Mouse (Mus musculus) embryo, embryonic 10.5 days (tissue): ENCODE measurements at regions not wholly inside any gene's neighbourhood (a gene's known extent, or its start where the extent isn't known, plus 50 kb on each side); places are given as distances from the start of the nearest gene placed in this dataset.
"Not testable (repeated sequence)": the region's sequence is repeated elsewhere in the genome, so short reads cannot be mapped to it uniquely, and the experiment has no call there.

Experiments
- DNase-seq: peaks from one replicate; pipeline ENCODE4 v3.0.0-alpha.2; 2015; ENCODE audit warnings: low spot score

- DNase-seq, result no peak
These were observed 149.3 kb upstream of the Kctd3 start for GRCm38 (mm10) chr1:189156906-189157305.

DNA sequence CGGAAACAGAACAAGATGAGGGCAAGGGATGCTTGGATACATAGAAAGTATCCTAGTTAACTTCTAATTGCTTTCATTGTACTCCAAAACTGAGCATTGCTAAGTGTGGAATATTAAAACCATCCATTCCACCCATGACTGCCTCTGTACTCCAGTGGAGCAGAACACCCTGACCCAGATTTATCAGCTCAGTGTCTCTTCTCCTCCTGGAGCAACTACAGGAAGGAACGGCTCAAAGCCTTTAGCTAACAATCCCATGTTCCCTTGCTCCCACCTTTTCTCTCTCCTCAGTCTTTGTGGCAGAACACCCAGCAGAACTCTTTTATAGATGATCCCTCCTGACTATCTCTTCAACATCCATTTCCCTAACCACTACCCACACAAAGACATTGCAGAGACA, 146.7 kb upstream of the Kctd3 start:
- DNase-seq, result no peak

GRCm38 (mm10) chr1:189153150-189153549, 145.5 kb upstream of the Kctd3 start:
- no peak for DNase-seq

- peak; percentile 79 for DNase-seq
These were observed 135.4 kb upstream of the Kctd3 start for GRCm38 (mm10) chr1:189142982-189143451.

DNA sequence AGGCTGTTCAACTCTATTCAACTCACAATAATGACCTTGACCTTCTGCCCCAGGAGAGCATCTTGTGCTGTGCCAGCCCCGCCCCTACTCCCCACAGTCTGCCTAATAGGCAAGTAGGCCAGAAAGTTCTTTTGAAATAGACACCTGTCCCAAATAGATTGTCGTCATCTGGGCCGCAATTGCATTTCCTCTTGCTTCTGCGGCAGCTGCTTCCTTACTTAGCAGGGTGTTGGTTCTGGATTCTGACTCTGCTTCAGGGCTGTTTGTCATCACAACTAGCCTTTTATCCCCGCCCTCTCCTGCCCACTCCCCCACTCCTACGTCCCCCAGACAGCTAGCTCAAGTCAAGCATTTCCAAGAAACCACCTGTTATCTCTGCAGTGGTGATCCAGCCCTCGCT, 134.9 kb upstream of the Kctd3 start:
- peak; percentile 31 for DNase-seq

- no peak for DNase-seq
These were observed 134.1 kb upstream of the Kctd3 start for GRCm38 (mm10) chr1:189141694-189142093.

GRCm38 (mm10) chr1:189136731-189137385, 129.2 kb upstream of the Kctd3 start:
- DNase-seq, result no peak

GRCm38 (mm10) chr1:189135826-189136225, 128.2 kb upstream of the Kctd3 start:
- DNase-seq, result no peak

DNA sequence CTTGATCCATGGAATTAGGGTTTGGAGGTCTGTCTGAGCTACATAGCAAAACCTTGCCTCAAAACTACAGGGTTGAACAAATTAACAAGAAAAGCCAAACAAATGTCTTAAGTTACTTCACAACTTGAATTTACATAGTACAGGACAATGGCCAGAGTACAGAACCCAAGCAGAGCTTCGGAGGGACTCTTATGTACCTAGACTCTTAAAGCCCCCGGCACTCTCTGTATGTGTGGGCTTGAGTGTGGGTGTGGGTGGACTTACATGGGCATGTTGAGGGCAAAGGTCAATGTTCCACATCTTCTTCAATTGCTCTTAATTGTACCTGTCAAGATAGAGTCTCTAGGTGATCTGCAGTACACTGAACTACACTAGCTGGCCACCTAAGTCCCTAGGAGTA, 121.1 kb upstream of the Kctd3 start:
- DNase-seq, result no peak

DNA sequence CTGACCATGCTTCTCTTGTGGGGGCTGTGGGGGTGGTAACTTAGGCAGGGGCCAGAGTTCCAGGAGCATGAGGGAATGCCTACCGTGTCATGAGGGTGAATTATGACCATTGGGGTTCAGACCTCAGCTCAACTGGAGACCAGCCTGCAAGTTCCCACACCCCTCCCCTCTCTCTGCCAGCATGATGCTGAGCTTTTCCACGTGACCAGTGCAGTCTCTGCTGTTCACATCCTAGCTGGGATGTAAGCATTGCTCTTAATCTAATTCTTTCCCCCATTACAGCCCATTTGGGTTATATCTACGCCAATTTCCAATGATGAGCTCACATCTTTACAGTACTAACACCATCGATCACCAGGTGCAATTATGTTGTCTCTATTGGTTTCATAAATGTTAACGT, 120.6 kb upstream of the Kctd3 start:
- peak; percentile 64 for DNase-seq

- no peak for DNase-seq
These were observed 119.7 kb upstream of the Kctd3 start for GRCm38 (mm10) chr1:189127367-189127766.

DNA sequence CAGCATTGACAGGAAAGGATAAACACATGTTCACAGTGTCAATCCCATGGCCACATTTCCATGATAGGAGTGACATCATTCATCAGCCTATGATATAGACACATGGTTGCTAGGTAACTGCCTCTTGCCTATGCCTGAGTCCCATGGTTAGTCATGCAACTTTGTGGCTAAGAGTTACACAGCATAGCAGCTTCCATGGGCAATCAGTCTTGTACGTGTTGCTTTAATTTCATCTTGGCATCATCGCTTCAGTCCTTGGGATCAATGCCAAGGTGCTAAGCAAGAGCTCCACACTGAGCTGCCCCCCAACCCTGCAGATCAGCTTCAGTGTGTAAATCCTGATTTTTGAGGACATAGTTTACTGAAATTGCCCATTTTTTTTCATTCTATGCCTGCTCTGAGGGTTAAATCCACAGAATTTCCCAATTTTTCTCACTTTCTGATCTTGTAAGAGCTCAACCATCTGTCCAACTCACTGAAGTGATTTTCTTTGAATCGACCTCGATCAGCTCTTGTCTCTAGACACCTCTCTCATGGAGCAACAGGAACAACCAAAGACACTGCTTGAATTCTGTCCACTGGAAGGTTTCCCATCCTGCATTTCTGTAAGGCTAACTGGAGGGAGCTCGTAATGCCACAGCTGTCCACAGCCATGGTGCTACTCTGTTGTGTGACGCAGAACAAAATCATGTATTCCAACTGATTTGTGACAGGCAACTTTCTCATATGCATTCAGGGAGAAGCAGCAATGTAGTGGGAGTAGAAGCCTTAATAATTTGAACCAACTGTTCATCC, 112.5 kb upstream of the Kctd3 start:
- DNase-seq, result no peak

- DNase-seq, result not testable (repeated sequence)
These were observed 111.4 kb upstream of the Kctd3 start for GRCm38 (mm10) chr1:189119005-189119404.

- DNase-seq, result no peak
These were observed 110.9 kb upstream of the Kctd3 start for GRCm38 (mm10) chr1:189118582-189118981.

DNA sequence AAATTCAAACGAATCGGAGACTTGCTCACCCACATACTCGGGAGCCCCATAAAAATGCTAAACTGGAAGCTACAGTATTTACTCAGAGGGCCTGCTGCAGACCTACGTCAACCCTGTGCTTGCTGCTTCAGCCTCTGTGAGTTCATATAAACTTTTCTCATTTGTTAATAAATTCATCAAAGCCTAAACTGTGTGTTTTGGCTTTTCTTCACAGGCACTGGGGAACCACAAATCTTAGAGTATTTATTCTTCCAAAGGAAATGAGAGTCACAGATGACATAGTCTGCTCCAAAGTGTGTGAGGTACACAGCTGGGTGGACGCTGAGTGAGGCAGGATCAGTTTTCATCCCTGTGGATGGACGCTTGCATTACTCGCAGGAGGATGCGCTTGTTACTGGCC, 108.3 kb upstream of the Kctd3 start:
- no peak for DNase-seq

- no peak for DNase-seq
These were observed 107.6 kb upstream of the Kctd3 start for GRCm38 (mm10) chr1:189115279-189115678.

DNA sequence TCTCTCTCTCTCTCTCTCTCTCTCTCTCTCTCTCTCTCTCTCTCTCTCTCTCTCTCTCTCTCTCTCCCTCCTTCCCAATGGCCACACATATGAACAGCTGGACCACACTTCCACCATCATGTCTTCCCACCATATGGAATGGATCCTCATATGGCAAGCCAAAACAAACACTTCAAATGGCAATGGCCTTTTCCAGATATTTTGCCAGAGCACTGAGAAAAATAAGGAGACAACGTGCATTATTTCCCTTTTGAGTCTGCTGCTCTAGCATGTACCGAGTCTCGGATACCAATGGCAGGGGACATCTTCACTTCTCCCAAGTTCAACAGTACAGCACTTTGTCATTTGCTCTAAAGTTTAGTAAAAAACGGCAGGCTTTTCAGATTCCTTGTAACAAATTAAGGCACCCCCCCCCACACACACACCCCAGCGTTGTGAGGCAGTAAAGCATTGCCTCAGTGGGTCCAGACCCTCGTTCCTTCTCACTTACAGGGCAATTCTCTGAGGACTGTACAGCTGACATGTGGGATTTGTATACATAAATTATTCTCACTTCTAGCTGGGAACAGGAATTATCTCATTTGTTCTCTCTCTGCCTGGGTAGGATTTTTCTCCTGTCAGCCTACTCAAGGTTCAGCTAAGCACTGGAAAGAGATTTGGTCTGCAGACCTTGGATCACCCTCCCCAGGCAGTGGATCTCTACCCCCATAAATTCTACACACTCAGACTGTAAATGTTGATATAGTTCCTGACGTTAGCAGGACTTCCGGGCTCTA, 100.8 kb upstream of the Kctd3 start:
- no peak for DNase-seq

DNA sequence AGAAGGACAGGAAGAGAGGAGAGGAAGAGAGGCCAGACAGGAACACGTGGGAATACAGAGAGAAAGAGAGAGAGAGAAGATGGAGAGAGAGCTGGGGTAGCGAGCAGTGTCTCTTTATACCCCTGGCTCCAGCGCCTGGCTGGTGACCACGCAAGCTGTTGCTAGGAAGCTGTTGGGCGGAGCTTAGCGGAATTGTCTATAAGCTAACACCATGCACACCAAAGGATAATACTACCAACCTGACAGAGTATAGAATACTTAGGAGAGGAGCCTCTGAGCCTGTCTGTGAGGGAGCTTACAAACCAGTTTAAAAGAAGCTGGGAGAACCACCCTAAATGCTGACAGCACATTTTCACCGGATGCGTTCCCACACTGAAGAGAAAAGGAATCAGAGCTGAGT, 100.2 kb upstream of the Kctd3 start:
- DNase-seq, result no peak

GRCm38 (mm10) chr1:189107156-189107555, 99.5 kb upstream of the Kctd3 start:
- DNase-seq, result no peak

- DNase-seq, result no peak
These were observed 97.6 kb upstream of the Kctd3 start for GRCm38 (mm10) chr1:189105276-189105675.

- DNase-seq, result no peak
These were observed 95.1 kb upstream of the Kctd3 start for GRCm38 (mm10) chr1:189102781-189103180.

DNA sequence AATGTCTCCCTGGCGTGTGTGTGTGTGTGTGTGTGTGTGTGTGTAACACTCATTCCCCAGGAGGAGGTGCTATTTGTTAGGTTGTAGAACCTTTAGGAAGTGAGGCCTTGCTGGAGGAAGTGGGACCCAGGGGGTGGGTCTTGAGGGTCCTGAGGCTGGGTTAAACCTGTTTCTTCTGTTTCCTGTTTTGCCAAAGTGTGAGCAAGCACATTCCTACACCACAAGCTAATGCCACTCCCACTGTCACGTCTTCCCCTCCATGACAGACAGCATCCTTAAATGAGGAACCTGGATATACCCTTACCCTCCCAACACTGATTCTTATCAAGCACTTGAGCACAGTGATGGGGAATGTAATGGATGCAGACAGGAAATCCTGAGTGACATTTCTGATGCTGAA, 91.5 kb upstream of the Kctd3 start:
- DNase-seq, result no peak

- DNase-seq, result no peak
These were observed 85.2 kb upstream of the Kctd3 start for GRCm38 (mm10) chr1:189092819-189093218.
